Mouse (Mus musculus) heart, postnatal 0 days (tissue): ENCODE results near the gene Rexo1.

ENCODE experiments used
- CTCF ChIP-seq: IDR thresholded peaks from 2 replicates; pipeline ENCODE4 v1.5.1; 2016; ENCODE audit warnings: antibody characterized with exemption, control low read depth, low read depth
- EP300 ChIP-seq: IDR thresholded peaks from 2 replicates; pipeline ENCODE4 v1.6.1; 2016; ENCODE audit warnings: antibody characterized with exemption, low read depth

GRCm38 (mm10) chr10:80561116-80561944 lies at the start of gene Rexo1:
- TF ChIP-seq CTCF (peak; percentile 77), EP300 (peak; percentile 91)
